Mouse (Mus musculus): Measurements from ENCODE around the gene Renbp. TPM values are rescaled to one million over a fixed set of nuclear protein-coding genes. Genes with fewer than 3 reads are reported as not detected.

The Renbp gene
- polyA plus RNA-seq, 1 experiment from 2014 or later, result 12.3 TPM

GRCm38 (mm10) chrX:73916945-73917344 is 13.7 kb downstream of the Renbp start:
- Histone ChIP-seq H3K4me1 (replicated peaks) (peaks cover 17% of the 10 kb centered on the region), H3K4me2 (replicated peaks) (no peak overlapping the region), H3K9ac (replicated peaks) (no peak overlapping the region), H3K36me3 (peaks cover 19% of the 10 kb centered on the region; the same call in 1 of the 2 replicates), H3K27ac (no peak overlapping the region), H3K27me3 (no peaks in the 10 kb centered on the region), H3K4me3 (replicated peaks) (no peak overlapping the region), H3K9me3 (no peaks in the 10 kb centered on the region)
- no peak for ATAC-seq
- 76% methylated on average over 8 of the region's 8 CpGs for WGBS

- H3K27me3 ChIP-seq, result no peaks in the 10 kb centered on the region
- 30% methylated on average over 31 of the region's 31 CpGs for WGBS
Observed at GRCm38 (mm10) chrX:73914827-73915703, 15.6 kb downstream of the Renbp start.

GRCm38 (mm10) chrX:73911588-73911987 is 19.1 kb downstream of the Renbp start:
- WGBS, result 67% methylated on average over 2 of the region's 2 CpGs
- no peak for ATAC-seq
- Histone ChIP-seq H3K9me3 (no peaks in the 10 kb centered on the region), H3K4me3 (replicated peaks) (no peak overlapping the region), H3K4me2 (replicated peaks) (no peak overlapping the region), H3K9ac (replicated peaks) (no peak overlapping the region), H3K4me1 (replicated peaks) (peaks cover 10% of the 10 kb centered on the region; the same call in 1 of the 2 replicates), H3K27me3 (no peaks in the 10 kb centered on the region), H3K27ac (no peak overlapping the region), H3K36me3 (no peaks in the 10 kb centered on the region)

More at GRCm38 (mm10) chrX:73914827-73915703, 15.6 kb downstream of the Renbp start:
- Histone ChIP-seq H3K9ac (replicated peaks) (peak overlapping the region; percentile 23; the same call in 1 of the 2 replicates), H3K9me3 (no peaks in the 10 kb centered on the region), H3K4me3 (replicated peaks) (peak overlapping the region; percentile 21), H3K4me1 (replicated peaks) (peaks cover 14% of the 10 kb centered on the region; the same call in 1 of the 2 replicates), H3K36me3 (peaks cover 19% of the 10 kb centered on the region; the same call in 1 of the 2 replicates), H3K27ac (peak overlapping the region; percentile 82), H3K4me2 (replicated peaks) (peak overlapping the region; percentile 44)
- ATAC-seq, result peak; percentile 97

GRCm38 (mm10) chrX:73911156-73911555 is 19.5 kb downstream of the Renbp start:
- WGBS, result 25% methylated on average over 26 of the region's 26 CpGs
- H3K4me1 ChIP-seq (replicated peaks), result peaks cover 10% of the 10 kb centered on the region; the same call in 1 of the 2 replicates
- no peak overlapping the region for H3K27ac ChIP-seq
- ATAC-seq, result no peak
- H3K36me3 ChIP-seq, result no peaks in the 10 kb centered on the region
- H3K4me3 ChIP-seq (replicated peaks), result no peak overlapping the region
- H3K9me3 ChIP-seq, result no peaks in the 10 kb centered on the region
- H3K27me3 ChIP-seq, result no peaks in the 10 kb centered on the region
- H3K9ac ChIP-seq (replicated peaks), result no peak overlapping the region
- peak overlapping the region; percentile 40 for H3K4me2 ChIP-seq (replicated peaks)

GRCm38 (mm10) chrX:73910451-73910850 is 20.2 kb downstream of the Renbp start:
- ATAC-seq, result no peak
- H3K4me1 ChIP-seq (replicated peaks), result peaks cover 6% of the 10 kb centered on the region; the same call in 1 of the 2 replicates
- H3K9me3 ChIP-seq, result no peaks in the 10 kb centered on the region
- H3K27ac ChIP-seq, result no peak overlapping the region
- H3K36me3 ChIP-seq, result no peaks in the 10 kb centered on the region
- no peak overlapping the region for H3K4me3 ChIP-seq (replicated peaks)
- no peak overlapping the region for H3K9ac ChIP-seq (replicated peaks)
- no peak overlapping the region for H3K4me2 ChIP-seq (replicated peaks)
- no peaks in the 10 kb centered on the region for H3K27me3 ChIP-seq

- Histone ChIP-seq H3K9me3 (no peaks in the 10 kb centered on the region), H3K9ac (replicated peaks) (no peak overlapping the region), H3K4me1 (replicated peaks) (peaks cover 6% of the 10 kb centered on the region; the same call in 1 of the 2 replicates), H3K27me3 (no peaks in the 10 kb centered on the region), H3K4me2 (replicated peaks) (no peak overlapping the region), H3K27ac (no peak overlapping the region), H3K36me3 (no peaks in the 10 kb centered on the region), H3K4me3 (replicated peaks) (no peak overlapping the region)
- ATAC-seq, result no peak
- 92% methylated on average over 1 of the region's 1 CpGs for whole genome bisulfite sequencing
Observed at GRCm38 (mm10) chrX:73910049-73910448, 20.6 kb downstream of the Renbp start.

GRCm38 (mm10) chrX:73897959-73898358 is 32.7 kb downstream of the Renbp start:
- 61% methylated on average over 3 of the region's 3 CpGs for WGBS
- no peak overlapping the region for H3K4me3 ChIP-seq (replicated peaks)
- H3K36me3 ChIP-seq, result no peaks in the 10 kb centered on the region
- no peaks in the 10 kb centered on the region for H3K27me3 ChIP-seq
- H3K9me3 ChIP-seq, result no peaks in the 10 kb centered on the region
- no peaks in the 10 kb centered on the region for H3K4me1 ChIP-seq (replicated peaks)
- H3K27ac ChIP-seq, result no peak overlapping the region
- no peak for ATAC-seq
- no peak overlapping the region for H3K4me2 ChIP-seq (replicated peaks)
- H3K9ac ChIP-seq (replicated peaks), result no peak overlapping the region

GRCm38 (mm10) chrX:73895719-73896118 is 34.9 kb downstream of the Renbp start, which contains the start of gene L1cam:
TSS of gene L1cam (minus strand) at chrX:73896105.
- H3K4me2 ChIP-seq (replicated peaks), result no peak within 1 kb of the TSS
- no peak within 1 kb of the TSS for H3K4me3 ChIP-seq (replicated peaks)
- no peak within 1 kb of the TSS for H3K27ac ChIP-seq
- no peaks in the 10 kb centered on the region for H3K4me1 ChIP-seq (replicated peaks)
- WGBS, result 25% methylated on average over 2 of the region's 2 CpGs
- H3K9ac ChIP-seq (replicated peaks), result no peak within 1 kb of the TSS
- peak; percentile 55; the same call in 1 of the 2 replicates for ATAC-seq
- no peaks in the 10 kb centered on the region for H3K27me3 ChIP-seq
- H3K36me3 ChIP-seq, result no peaks in the 10 kb centered on the region
- no peaks in the 10 kb centered on the region for H3K9me3 ChIP-seq

GRCm38 (mm10) chrX:73892833-73893232 is 37.8 kb downstream of the Renbp start:
- Histone ChIP-seq H3K9ac (replicated peaks) (no peak overlapping the region), H3K9me3 (no peaks in the 10 kb centered on the region), H3K4me3 (replicated peaks) (no peak overlapping the region), H3K4me1 (replicated peaks) (no peaks in the 10 kb centered on the region), H3K27ac (no peak overlapping the region), H3K4me2 (replicated peaks) (no peak overlapping the region), H3K27me3 (no peaks in the 10 kb centered on the region), H3K36me3 (no peaks in the 10 kb centered on the region)
- 89% methylated on average over 14 of the region's 14 CpGs for WGBS
- ATAC-seq, result no peak

GRCm38 (mm10) chrX:73891551-73892152 is 39.0 kb downstream of the Renbp start, which contains the start of gene Avpr2:
TSS of gene Avpr2 (plus strand) at chrX:73892102.
- Histone ChIP-seq H3K4me1 (replicated peaks) (no peaks in the 10 kb centered on the region), H3K9me3 (no peaks in the 10 kb centered on the region), H3K4me2 (replicated peaks) (no peak within 1 kb of the TSS), H3K27ac (no peak within 1 kb of the TSS), H3K27me3 (no peaks in the 10 kb centered on the region), H3K9ac (replicated peaks) (no peak within 1 kb of the TSS), H3K4me3 (replicated peaks) (no peak within 1 kb of the TSS), H3K36me3 (no peaks in the 10 kb centered on the region)
- 78% methylated on average over 6 of the region's 6 CpGs for WGBS
- no peak for ATAC-seq

- H3K27ac ChIP-seq, result peak overlapping the region; percentile 75; the same call in 1 of the 2 replicates
- 26% methylated on average over 6 of the region's 6 CpGs for WGBS
- H3K4me1 ChIP-seq (replicated peaks), result peaks cover 19% of the 10 kb centered on the region
- peak overlapping the region; percentile 60 for H3K4me2 ChIP-seq (replicated peaks)
- H3K4me3 ChIP-seq (replicated peaks), result peak overlapping the region; percentile 55; the same call in 1 of the 2 replicates
- no peaks in the 10 kb centered on the region for H3K27me3 ChIP-seq
- 0 out of 2 replicates have a peak overlapping the region, but pooled peaks have one; percentile 11 for H3K9ac ChIP-seq (replicated peaks)
- ATAC-seq, result 0 out of 2 replicates have a peak, but pooled peaks have one; percentile 2
- no peaks in the 10 kb centered on the region for H3K36me3 ChIP-seq
- H3K9me3 ChIP-seq, result no peaks in the 10 kb centered on the region
Observed at GRCm38 (mm10) chrX:73881463-73881862, 49.2 kb downstream of the Renbp start.

- 23% methylated on average over 16 of the region's 16 CpGs for WGBS
- ATAC-seq, result peak; percentile 54
- Histone ChIP-seq H3K27ac (0 out of 2 replicates have a peak overlapping the region, but pooled peaks have one; percentile 75), H3K36me3 (no peaks in the 10 kb centered on the region), H3K9ac (replicated peaks) (peak overlapping the region; percentile 77), H3K4me3 (replicated peaks) (peak overlapping the region; percentile 55), H3K9me3 (no peaks in the 10 kb centered on the region), H3K4me2 (replicated peaks) (peak overlapping the region; percentile 60), H3K4me1 (replicated peaks) (peaks cover 23% of the 10 kb centered on the region), H3K27me3 (no peaks in the 10 kb centered on the region)
Observed at GRCm38 (mm10) chrX:73881036-73881427, 49.6 kb downstream of the Renbp start.
